Mouse (Mus musculus) hindbrain, postnatal 0 days (tissue): ENCODE data around the gene Gm26620. TPM values are rescaled to one million over a fixed set of nuclear protein-coding genes. Genes with fewer than 3 reads are reported as not detected.

Source experiments
- ATAC-seq: fragments of 200-750 bp; cut with Nextera tagmentation; 2 replicates; pipeline ENCODE4 v1.8.0; 2017; ENCODE audit warnings: mild to moderate bottlenecking, moderate TSS enrichment, moderate library complexity
- DNase-seq: peaks from one replicate; pipeline ENCODE4 v3.0.0-alpha.2; 2015; ENCODE audit warnings: low spot score
- H3K27ac ChIP-seq: fragments of 300-500 bp; sonication (generic); 2 replicates; pipeline ENCODE4 v1.5.1; 2014; ENCODE audit warnings: mild to moderate bottlenecking
- H3K27me3 ChIP-seq: fragments of 300-500 bp; sonication (generic); 2 replicates; pipeline ENCODE4 v1.6.1; 2014; ENCODE audit warnings: low read length, mixed read lengths; ENCODE audit not compliant: insufficient read depth
- H3K36me3 ChIP-seq: fragments of 300-500 bp; sonication (generic); 2 replicates; pipeline ENCODE4 v1.6.1; 2014; ENCODE audit warnings: low read length, mixed read lengths; ENCODE audit not compliant: insufficient read depth
- H3K4me1 ChIP-seq: fragments of 300-500 bp; sonication (generic); 2 replicates; pipeline ENCODE4 v1.6.1; 2014; ENCODE audit warnings: antibody characterized with exemption, low read length, mixed read lengths; ENCODE audit not compliant: insufficient read depth
- H3K4me2 ChIP-seq: fragments of 300-500 bp; sonication (generic); 2 replicates; pipeline ENCODE4 v1.6.1; 2014; ENCODE audit warnings: low read depth, mild to moderate bottlenecking, low read length, moderate library complexity, mixed read lengths
- H3K4me3 ChIP-seq: fragments of 300-500 bp; sonication (generic); 2 replicates; pipeline ENCODE4 v1.5.1; 2014; ENCODE audit warnings: low read length
- H3K9ac ChIP-seq: fragments of 300-500 bp; sonication (generic); replicated peaks from 2 replicates; pipeline ENCODE4 v1.6.1; 2014; ENCODE audit warnings: mild to moderate bottlenecking, low read length, moderate library complexity, mixed read lengths
- H3K9me3 ChIP-seq: fragments of 300-500 bp; sonication (generic); 2 replicates; pipeline ENCODE4 v1.6.1; 2016; ENCODE audit warnings: low read length, mixed read lengths
- CTCF ChIP-seq: IDR thresholded peaks from 2 replicates; pipeline ENCODE4 v1.5.1; 2016; ENCODE audit warnings: antibody characterized with exemption, control low read depth, low read depth
- WGBS: fragments of 180-500 bp; shearing (Covaris S2); extraction: QIAGEN DNeasy Blood & Tissue Kit; methylation state at CpG from one replicate; pipeline ENCODE4 v1.1.7; 2014; 5-methylcytosine and 5-hydroxymethylcytosine counted together
- polyA plus RNA-seq: library from polyadenylated mRNA; unstranded; fragments of >200 nt; fragmentation: Nextera tagmentation; extraction: Ambion mirVana; gene quantifications from 2 replicates; pipeline ENCODE4 v1.2.1, GENCODE M21; 2015
- total RNA-seq: library from RNA; depleted of rRNA; stranded (reverse); fragments of >200 nt; gene quantifications from 2 replicates; pipeline ENCODE4 v1.2.3, GENCODE M21; 2014

Gene Gm26620
- total and polyA plus RNA-seq, 2 experiments from 2014 or later: 0.52 to 1.5 TPM

DNA sequence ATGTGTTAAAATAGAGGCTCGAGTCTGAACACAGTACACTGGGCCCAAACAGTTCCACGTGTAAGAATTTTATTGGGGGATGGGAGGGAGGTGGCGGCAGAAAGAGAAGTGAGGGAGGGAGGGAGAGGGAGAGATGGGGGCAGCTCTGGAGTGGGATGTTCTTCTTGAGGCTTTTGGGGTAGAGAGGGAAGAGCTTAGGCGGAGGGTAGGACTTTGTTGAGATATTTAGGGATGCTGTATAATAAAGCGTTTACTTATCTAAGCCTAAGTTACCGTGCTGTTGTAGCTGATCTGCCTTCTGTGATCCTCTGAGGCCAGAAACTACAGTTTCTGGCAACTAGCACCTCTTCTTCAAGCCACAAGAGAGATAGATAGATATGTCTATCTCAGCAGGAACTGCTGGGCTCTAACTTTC is 1.2 kb downstream of the Gm26620 start:
- H3K9me3 ChIP-seq: no peaks in the 10 kb centered on the region
- peaks cover 3% of the 10 kb centered on the region for H3K4me1 ChIP-seq
- 50% methylated on average over 6 of the region's 6 CpGs for WGBS
- DNase-seq: no peak
- peaks cover under 1% of the 10 kb centered on the region; the same call in 1 of the 2 replicates for H3K36me3 ChIP-seq
- H3K4me3 ChIP-seq: no peak overlapping the region
- TF ChIP-seq CTCF: no peak
- H3K4me2 ChIP-seq: peak overlapping the region; percentile 81; the same call in 1 of the 2 replicates
- no peaks in the 10 kb centered on the region for H3K27me3 ChIP-seq
- H3K9ac ChIP-seq: no peak overlapping the region
- no peak for ATAC-seq
- H3K27ac ChIP-seq: no peak overlapping the region

DNA sequence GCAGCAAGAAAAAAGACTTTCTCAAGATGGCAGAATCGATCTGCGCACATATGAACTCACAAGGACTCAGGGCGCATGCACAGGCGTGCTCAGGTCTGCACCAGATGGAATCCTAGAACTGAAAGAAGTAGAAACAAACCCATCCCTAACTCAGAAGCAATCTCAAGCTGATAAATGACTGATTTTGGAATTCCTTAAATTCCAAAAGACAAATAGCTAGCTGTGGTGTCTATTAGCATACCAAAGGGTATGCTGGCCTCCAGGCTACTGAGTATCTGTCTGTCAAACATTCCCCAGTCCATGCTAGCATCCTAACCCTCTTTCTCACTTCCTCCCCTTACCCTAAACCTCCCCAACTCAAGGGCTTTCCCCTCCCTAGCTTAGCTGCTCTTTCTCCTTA is 4.4 kb downstream of the Gm26620 start:
- no peak overlapping the region for H3K4me3 ChIP-seq
- ATAC-seq: no peak
- no peak overlapping the region for H3K9ac ChIP-seq
- TF ChIP-seq CTCF: no peak
- no peak overlapping the region for H3K4me2 ChIP-seq
- peaks cover 2% of the 10 kb centered on the region; the same call in 1 of the 2 replicates for H3K4me1 ChIP-seq
- no peak overlapping the region for H3K27ac ChIP-seq
- H3K9me3 ChIP-seq: no peaks in the 10 kb centered on the region
- no peaks in the 10 kb centered on the region for H3K27me3 ChIP-seq
- no peak for DNase-seq
- WGBS: 68% methylated on average over 4 of the region's 4 CpGs
- H3K36me3 ChIP-seq: no peaks in the 10 kb centered on the region

DNA sequence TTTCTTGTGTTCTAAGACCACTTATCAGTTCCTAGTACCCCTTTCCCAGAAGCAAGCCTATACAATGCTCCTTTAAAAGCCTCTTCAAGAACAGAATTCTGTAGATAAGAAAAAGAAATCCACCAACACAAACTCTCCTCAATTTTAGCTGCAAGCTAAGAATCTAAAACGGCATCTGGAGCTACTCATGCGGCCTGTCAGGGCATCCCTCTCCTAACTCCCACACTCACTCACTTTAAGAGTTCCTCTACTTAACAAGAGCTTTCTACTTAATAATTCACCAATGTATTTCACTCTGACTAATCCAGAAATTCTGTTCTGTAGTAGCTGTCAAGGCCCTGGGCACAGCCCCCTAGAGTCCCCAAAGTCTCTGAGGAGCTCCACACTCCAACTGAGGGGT is 6.8 kb downstream of the Gm26620 start:
- no peak for ATAC-seq
- no peak overlapping the region for H3K27ac ChIP-seq
- H3K4me3 ChIP-seq: no peak overlapping the region
- no peaks in the 10 kb centered on the region for H3K9me3 ChIP-seq
- H3K9ac ChIP-seq: no peak overlapping the region
- WGBS: 75% methylated on average over 2 of the region's 2 CpGs
- no peaks in the 10 kb centered on the region for H3K36me3 ChIP-seq
- H3K27me3 ChIP-seq: no peaks in the 10 kb centered on the region
- H3K4me2 ChIP-seq: no peak overlapping the region
- DNase-seq: no peak
- TF ChIP-seq CTCF: no peak
- H3K4me1 ChIP-seq: no peaks in the 10 kb centered on the region

DNA sequence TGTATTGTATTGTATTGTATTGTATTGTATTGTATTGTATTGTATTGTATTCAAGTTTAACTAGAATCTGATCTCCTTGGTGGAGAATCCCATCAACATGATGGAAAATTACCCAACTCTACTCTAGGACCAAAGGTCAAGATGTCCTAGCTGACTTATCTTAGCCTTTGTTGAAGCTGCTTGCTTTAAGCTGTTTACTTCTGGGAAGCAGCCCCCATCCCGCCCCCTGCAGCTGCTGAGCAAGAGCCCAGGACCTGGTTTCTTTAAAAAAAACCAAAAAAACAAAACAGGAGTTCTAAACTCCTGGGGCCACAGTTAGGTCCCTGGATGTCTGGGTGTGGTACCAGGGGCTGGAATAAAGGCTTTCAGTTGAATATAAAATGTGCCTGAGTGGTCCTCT is 7.4 kb downstream of the Gm26620 start:
- no peak overlapping the region for H3K4me3 ChIP-seq
- TF ChIP-seq CTCF: no peak
- H3K27ac ChIP-seq: no peak overlapping the region
- ATAC-seq (no peak), DNase-seq (no peak)
- 46% methylated on average over 1 of the region's 1 CpGs for WGBS
- no peaks in the 10 kb centered on the region for H3K27me3 ChIP-seq
- H3K9me3 ChIP-seq: no peaks in the 10 kb centered on the region
- H3K4me1 ChIP-seq: no peaks in the 10 kb centered on the region
- no peak overlapping the region for H3K4me2 ChIP-seq
- no peaks in the 10 kb centered on the region for H3K36me3 ChIP-seq
- H3K9ac ChIP-seq: no peak overlapping the region

DNA sequence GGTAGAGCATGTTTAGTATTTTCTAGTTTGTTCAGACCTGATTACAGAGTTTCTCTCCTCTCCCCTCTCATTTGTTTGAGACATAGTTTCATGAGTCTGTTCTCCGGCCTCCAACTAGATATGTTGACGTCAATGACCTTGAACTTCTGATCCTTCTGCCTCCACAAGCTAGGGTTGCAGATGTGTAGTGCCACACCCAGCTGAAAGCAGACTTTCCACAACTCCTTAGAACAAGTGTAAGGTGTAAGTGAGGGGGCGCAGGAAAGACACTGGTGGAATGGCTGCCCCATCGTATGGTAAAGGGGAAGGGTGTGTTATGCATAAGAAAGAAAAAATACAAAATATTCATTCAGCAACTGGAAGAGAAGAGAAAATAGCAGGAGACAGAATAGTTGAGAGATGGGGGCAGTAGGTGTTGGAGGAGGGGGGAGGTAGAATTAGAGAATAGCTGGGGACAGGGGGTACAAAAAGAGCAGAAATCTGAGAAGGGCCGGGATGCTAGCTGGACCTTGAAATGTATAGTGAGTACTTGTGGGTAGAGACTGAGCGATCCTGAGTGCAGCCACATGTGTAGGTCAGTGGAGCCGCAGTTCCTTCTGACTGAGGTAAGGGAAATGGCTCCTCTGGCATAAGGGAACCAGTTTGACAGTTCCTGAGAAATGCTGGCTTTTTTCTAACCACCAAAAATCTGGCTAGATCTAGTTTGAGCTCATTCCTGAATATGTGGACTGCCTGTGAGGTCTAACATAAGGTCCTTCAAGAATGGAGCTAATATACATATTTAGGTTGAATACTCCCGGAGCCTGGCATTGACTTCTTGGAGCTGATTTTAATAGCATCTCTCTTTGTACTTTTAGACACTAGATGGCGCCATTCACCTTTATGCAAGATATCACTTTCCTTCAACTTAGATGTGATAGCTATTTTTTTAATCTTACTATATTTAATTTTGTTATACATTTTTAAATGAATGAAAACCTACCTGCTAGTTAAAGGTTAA is 10.0 kb downstream of the Gm26620 start:
- Histone ChIP-seq H3K4me1 (no peaks in the 10 kb centered on the region), H3K36me3 (no peaks in the 10 kb centered on the region), H3K27me3 (no peaks in the 10 kb centered on the region), H3K9me3 (no peaks in the 10 kb centered on the region), H3K4me2 (no peak overlapping the region), H3K9ac (no peak overlapping the region), H3K4me3 (no peak overlapping the region), H3K27ac (no peak overlapping the region)
- DNase-seq (peak; percentile 88), ATAC-seq (no peak)
- 65% methylated on average over 9 of the region's 9 CpGs for WGBS
- peak; percentile 70 for TF ChIP-seq CTCF

DNA sequence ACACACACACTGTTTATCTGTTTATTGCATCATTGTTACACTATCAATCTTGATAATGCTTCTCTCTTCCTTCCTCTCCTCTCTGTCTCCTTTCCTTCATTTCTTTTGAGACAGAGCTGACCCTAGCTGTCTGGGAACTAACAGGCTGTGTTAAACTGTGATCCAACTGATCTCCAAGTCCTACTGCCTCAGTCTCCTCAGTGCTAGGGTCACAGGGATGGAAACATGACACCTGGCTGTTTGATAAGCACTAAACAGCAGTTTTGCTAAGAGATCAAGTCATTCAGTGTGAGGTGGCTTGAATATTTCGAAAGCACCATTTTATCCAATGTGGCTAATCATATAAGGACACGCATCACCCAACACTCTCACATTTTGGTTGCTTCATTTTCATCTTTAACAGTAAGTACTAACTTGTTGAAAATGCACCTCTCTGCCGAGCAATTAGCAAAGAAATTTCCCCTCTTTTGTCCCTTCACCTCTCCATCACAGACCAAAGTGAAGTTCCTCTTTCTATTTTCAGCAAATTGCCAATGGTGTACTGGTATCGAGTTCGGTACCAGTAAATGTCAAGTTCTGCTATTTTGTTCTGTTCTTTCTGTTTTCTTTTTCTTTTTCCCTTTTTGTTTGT is 11.9 kb downstream of the Gm26620 start:
- no peaks in the 10 kb centered on the region for H3K36me3 ChIP-seq
- 85% methylated on average over 5 of the region's 5 CpGs for WGBS
- H3K27ac ChIP-seq: no peak overlapping the region
- ATAC-seq (no peak), DNase-seq (no peak)
- H3K27me3 ChIP-seq: no peaks in the 10 kb centered on the region
- no peak overlapping the region for H3K4me3 ChIP-seq
- no peak overlapping the region for H3K4me2 ChIP-seq
- H3K9ac ChIP-seq: no peak overlapping the region
- no peaks in the 10 kb centered on the region for H3K9me3 ChIP-seq
- H3K4me1 ChIP-seq: no peaks in the 10 kb centered on the region
- no peak for TF ChIP-seq CTCF
